Mouse (Mus musculus): ENCODE measurements at regions not wholly inside any gene's neighbourhood (a gene's known extent, or its start where the extent isn't known, plus 50 kb on each side); places are given as distances from the start of the nearest gene placed in this dataset.

DNA sequence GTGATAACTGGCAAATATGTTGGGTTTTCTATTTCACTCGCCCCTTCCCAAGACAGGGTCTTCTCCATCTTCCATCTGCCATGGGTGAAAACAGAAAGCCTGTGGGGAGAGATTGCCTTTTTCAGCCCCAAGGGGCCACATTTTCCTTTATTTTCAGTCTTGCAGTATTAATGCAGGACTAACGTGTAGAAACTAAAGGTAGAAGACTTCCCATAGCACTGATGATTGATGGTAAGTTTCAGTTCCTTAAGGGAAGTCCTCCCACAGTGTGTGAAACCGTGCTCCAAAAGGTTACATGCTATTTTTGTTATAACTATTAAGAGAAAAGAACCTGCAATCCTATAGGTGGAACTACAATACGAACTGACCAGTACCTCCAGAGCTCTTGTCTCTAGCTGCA, 107.1 kb upstream of the Tet2 start:
- Histone ChIP-seq H3K27me3 (ENCODE audit: control insufficient read depth, insufficient read depth, low read length) (no peaks in the 10 kb centered on the region), H3K4me1 (ENCODE audit: control insufficient read depth, insufficient read depth, low read length) (no peaks in the 10 kb centered on the region), H3K36me3 (ENCODE audit: control insufficient read depth, insufficient read depth, low read length) (no peaks in the 10 kb centered on the region), H3K9me3 (replicated peaks; ENCODE audit: control insufficient read depth, low read length) (no peaks in the 10 kb centered on the region), H3K27ac (ENCODE audit: low read length) (no peak overlapping the region), H3K4me2 (ENCODE audit: low read depth, low read length) (no peak overlapping the region), H3K9ac (ENCODE audit: low read length) (no peak overlapping the region), H3K4me3 (replicated peaks; ENCODE audit: low read length) (no peak overlapping the region)
- WGBS, result 79% methylated on average over 4 of the region's 4 CpGs
- no peak for ATAC-seq (ENCODE audit: insufficient read depth, low FRiP score)

DNA sequence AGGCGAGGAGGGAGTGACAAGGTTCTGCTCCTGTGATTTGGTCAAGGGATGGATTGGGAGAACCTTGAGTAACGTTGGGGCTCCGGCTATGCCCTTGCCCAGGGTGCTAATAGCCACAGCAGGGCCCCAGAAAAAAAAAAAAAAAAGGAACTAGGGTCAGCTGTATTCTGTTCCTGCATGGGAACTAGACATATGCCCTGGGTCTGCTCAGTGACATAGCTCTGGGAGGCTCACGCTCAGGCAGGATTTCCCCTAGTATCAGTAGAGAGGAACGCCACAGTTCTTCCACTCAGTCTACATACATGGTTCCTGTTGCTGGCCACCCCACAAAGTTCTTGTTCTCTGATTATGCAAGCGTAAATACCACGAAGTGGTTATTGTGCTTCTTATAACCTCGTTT, 114.8 kb upstream of the Tet2 start:
- ATAC-seq (ENCODE audit: insufficient read depth, low FRiP score), result no peak
- Histone ChIP-seq H3K9ac (ENCODE audit: low read length) (no peak overlapping the region), H3K36me3 (ENCODE audit: control insufficient read depth, insufficient read depth, low read length) (no peaks in the 10 kb centered on the region), H3K27ac (ENCODE audit: low read length) (no peak overlapping the region), H3K4me3 (replicated peaks; ENCODE audit: low read length) (no peak overlapping the region), H3K27me3 (ENCODE audit: control insufficient read depth, insufficient read depth, low read length) (no peaks in the 10 kb centered on the region), H3K9me3 (replicated peaks; ENCODE audit: control insufficient read depth, low read length) (no peaks in the 10 kb centered on the region), H3K4me2 (ENCODE audit: low read depth, low read length) (no peak overlapping the region), H3K4me1 (ENCODE audit: control insufficient read depth, insufficient read depth, low read length) (no peaks in the 10 kb centered on the region)
- 77% methylated on average over 8 of the region's 8 CpGs for WGBS

DNA sequence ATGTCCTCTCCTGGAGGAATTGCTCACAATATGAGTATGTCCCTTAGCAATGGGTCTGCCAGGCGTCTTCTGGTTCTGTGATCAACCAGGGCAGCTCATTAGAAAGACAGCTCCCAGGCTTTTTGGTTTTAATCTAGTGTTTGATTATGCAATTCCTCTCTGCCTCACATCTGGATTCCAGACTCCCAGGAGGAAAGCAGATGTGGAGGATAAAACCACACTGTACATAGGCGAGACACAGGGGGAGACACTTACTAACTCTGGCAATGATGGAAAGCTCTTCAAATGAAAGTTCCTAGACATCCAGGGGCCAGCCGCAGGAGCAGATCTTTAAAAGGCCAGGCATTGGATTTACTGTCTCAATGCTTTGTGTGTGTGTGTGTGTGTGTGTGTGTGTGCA, 116.4 kb upstream of the Tet2 start:
- 59% methylated on average over 3 of the region's 3 CpGs for WGBS
- H3K9ac ChIP-seq (ENCODE audit: low read length), result no peak overlapping the region
- no peaks in the 10 kb centered on the region for H3K9me3 ChIP-seq (replicated peaks; ENCODE audit: control insufficient read depth, low read length)
- H3K27ac ChIP-seq (ENCODE audit: low read length), result no peak overlapping the region
- no peaks in the 10 kb centered on the region for H3K36me3 ChIP-seq (ENCODE audit: control insufficient read depth, insufficient read depth, low read length)
- no peak for ATAC-seq (ENCODE audit: insufficient read depth, low FRiP score)
- no peaks in the 10 kb centered on the region for H3K27me3 ChIP-seq (ENCODE audit: control insufficient read depth, insufficient read depth, low read length)
- no peaks in the 10 kb centered on the region for H3K4me1 ChIP-seq (ENCODE audit: control insufficient read depth, insufficient read depth, low read length)
- no peak overlapping the region for H3K4me3 ChIP-seq (replicated peaks; ENCODE audit: low read length)
- H3K4me2 ChIP-seq (ENCODE audit: low read depth, low read length), result no peak overlapping the region

DNA sequence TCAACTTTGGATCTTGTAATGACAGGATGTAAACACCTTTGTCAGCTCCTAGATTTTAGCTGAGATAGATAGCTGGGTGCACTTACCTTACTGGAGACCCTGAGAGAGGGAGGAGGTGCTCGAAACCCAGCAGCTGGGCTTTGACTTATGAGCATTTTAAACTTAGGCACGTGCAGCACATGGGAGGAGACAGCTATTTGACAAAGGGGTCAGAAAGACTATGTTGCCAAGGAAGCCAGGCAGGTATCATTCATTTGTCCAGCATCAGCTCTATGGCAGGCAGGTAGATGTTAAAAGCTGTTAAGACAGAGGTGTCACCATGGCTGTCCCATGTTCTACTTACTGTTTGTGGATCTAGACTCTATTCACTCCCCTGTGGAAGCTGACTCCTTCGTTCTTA, 120.0 kb upstream of the Tet2 start:
- H3K4me1 ChIP-seq (ENCODE audit: control insufficient read depth, insufficient read depth, low read length), result no peaks in the 10 kb centered on the region
- ATAC-seq (ENCODE audit: insufficient read depth, low FRiP score), result no peak
- H3K9ac ChIP-seq (ENCODE audit: low read length), result no peak overlapping the region
- no peak overlapping the region for H3K4me3 ChIP-seq (replicated peaks; ENCODE audit: low read length)
- no peaks in the 10 kb centered on the region for H3K36me3 ChIP-seq (ENCODE audit: control insufficient read depth, insufficient read depth, low read length)
- H3K27me3 ChIP-seq (ENCODE audit: control insufficient read depth, insufficient read depth, low read length), result no peaks in the 10 kb centered on the region
- WGBS, result 51% methylated on average over 3 of the region's 3 CpGs
- no peak overlapping the region for H3K4me2 ChIP-seq (ENCODE audit: low read depth, low read length)
- H3K27ac ChIP-seq (ENCODE audit: low read length), result no peak overlapping the region
- no peaks in the 10 kb centered on the region for H3K9me3 ChIP-seq (replicated peaks; ENCODE audit: control insufficient read depth, low read length)

DNA sequence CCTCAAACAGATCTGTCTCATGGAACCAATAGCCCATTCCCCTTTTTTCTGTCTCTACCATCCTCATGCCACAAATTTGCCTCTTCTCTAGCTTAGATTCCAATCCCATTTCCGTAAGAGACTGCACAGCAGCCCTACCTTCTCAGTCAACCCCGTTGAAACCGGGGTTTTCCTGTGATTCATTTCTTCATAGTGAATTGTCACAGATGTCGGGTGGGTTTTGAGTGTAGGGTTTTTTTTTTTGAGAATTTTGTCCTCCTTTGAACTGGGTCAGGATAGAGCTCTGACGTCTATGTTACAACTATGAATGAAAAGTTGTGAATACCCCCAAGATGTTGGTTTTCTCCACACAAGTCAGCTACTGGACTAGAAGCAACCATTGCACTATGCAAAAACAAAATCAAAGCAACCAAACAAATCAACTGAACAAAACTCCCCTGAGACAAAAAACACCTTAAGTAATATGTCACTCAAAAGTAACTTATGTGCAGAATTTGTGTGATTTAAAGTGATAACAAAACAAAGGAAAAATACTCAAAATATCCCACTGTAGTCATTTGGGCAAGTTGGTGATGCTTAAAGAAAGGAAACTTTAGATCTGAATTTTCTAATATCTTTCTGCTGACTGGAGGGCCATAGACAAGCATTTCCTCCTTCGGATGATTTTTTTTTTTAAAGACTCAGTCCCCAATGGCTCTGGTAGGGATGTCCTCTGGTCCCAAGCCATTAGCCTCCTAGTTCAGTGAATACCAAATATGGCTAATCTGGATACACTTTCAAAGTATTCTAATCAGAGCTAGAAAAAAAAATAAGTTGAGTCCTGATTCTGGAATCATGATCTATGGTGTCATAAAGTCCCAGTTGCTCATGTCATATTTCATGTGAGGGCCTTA, 120.7 kb upstream of the Tet2 start:
- H3K36me3 ChIP-seq (ENCODE audit: control insufficient read depth, insufficient read depth, low read length), result no peaks in the 10 kb centered on the region
- no peak overlapping the region for H3K4me2 ChIP-seq (ENCODE audit: low read depth, low read length)
- no peaks in the 10 kb centered on the region for H3K4me1 ChIP-seq (ENCODE audit: control insufficient read depth, insufficient read depth, low read length)
- no peak overlapping the region for H3K4me3 ChIP-seq (replicated peaks; ENCODE audit: low read length)
- no peaks in the 10 kb centered on the region for H3K27me3 ChIP-seq (ENCODE audit: control insufficient read depth, insufficient read depth, low read length)
- no peak overlapping the region for H3K9ac ChIP-seq (ENCODE audit: low read length)
- 92% methylated on average over 6 of the region's 6 CpGs for WGBS
- ATAC-seq (ENCODE audit: insufficient read depth, low FRiP score), result no peak
- no peaks in the 10 kb centered on the region for H3K9me3 ChIP-seq (replicated peaks; ENCODE audit: control insufficient read depth, low read length)
- no peak overlapping the region for H3K27ac ChIP-seq (ENCODE audit: low read length)

DNA sequence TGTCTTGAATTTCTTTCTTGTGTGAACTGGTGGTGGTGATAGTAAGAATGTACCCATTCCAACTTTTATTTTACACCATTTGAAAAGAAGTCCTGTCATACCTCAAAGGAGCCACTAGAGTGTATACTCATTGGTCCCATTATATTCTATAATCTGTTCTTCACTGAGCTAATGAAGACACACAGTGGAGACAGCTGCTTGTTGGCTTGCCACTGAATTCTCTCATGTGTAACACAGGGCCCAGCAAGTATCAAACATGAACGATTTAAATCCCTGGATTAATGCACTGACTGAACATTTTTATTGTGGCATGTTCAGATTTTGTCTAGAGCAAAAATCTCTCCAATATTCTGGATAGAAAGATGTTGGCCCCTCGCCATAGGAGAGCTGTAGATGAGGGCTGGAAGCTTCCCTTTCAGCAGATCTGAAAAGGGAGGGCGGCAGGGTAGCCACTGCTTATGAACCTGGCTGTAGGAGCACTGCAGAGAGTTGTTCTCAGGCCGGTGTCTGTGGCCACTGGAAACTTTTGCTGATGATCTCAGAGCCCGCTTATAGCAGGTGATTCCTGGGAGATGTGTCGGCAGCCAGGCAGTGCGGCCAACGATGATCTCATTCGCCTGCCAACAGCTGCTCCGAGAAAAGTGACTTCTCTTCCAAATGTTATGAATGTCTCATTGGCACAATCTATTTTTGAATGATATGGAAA, 128.0 kb upstream of the Tet2 start:
- WGBS, result 78% methylated on average over 10 of the region's 10 CpGs
- no peak overlapping the region for H3K4me3 ChIP-seq (replicated peaks; ENCODE audit: low read length)
- no peaks in the 10 kb centered on the region for H3K4me1 ChIP-seq (ENCODE audit: control insufficient read depth, insufficient read depth, low read length)
- H3K36me3 ChIP-seq (ENCODE audit: control insufficient read depth, insufficient read depth, low read length), result no peaks in the 10 kb centered on the region
- no peak overlapping the region for H3K27ac ChIP-seq (ENCODE audit: low read length)
- ATAC-seq (ENCODE audit: insufficient read depth, low FRiP score), result no peak
- no peak overlapping the region for H3K4me2 ChIP-seq (ENCODE audit: low read depth, low read length)
- H3K27me3 ChIP-seq (ENCODE audit: control insufficient read depth, insufficient read depth, low read length), result no peaks in the 10 kb centered on the region
- no peaks in the 10 kb centered on the region for H3K9me3 ChIP-seq (replicated peaks; ENCODE audit: control insufficient read depth, low read length)
- no peak overlapping the region for H3K9ac ChIP-seq (ENCODE audit: low read length)

DNA sequence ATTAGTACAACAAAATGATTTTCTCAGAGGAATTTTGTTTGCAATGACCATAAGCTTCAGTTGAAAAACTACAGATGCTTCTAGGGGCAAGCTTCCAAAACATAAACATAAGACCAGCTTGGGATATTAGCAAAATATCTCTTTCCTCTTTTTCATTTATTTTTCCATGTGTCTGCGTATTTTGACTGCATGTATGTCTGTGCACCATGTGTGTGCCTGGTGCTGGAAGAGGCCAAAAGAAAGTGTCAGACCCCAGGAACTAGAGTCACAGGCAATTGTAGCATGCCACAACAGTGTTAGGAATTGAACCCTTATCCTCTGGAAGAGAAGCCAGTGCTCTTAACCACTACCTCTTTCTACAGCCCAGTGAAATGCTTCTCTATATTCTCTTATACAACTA, 133.0 kb upstream of the Tet2 start:
- Histone ChIP-seq H3K9me3 (replicated peaks; ENCODE audit: control insufficient read depth, low read length) (no peaks in the 10 kb centered on the region), H3K36me3 (ENCODE audit: control insufficient read depth, insufficient read depth, low read length) (no peaks in the 10 kb centered on the region), H3K4me1 (ENCODE audit: control insufficient read depth, insufficient read depth, low read length) (no peaks in the 10 kb centered on the region), H3K4me3 (replicated peaks; ENCODE audit: low read length) (no peak overlapping the region), H3K4me2 (ENCODE audit: low read depth, low read length) (no peak overlapping the region), H3K9ac (ENCODE audit: low read length) (no peak overlapping the region), H3K27ac (ENCODE audit: low read length) (no peak overlapping the region), H3K27me3 (ENCODE audit: control insufficient read depth, insufficient read depth, low read length) (no peaks in the 10 kb centered on the region)
- ATAC-seq (ENCODE audit: insufficient read depth, low FRiP score), result no peak
- WGBS, result 69% methylated on average over 1 of the region's 1 CpGs

DNA sequence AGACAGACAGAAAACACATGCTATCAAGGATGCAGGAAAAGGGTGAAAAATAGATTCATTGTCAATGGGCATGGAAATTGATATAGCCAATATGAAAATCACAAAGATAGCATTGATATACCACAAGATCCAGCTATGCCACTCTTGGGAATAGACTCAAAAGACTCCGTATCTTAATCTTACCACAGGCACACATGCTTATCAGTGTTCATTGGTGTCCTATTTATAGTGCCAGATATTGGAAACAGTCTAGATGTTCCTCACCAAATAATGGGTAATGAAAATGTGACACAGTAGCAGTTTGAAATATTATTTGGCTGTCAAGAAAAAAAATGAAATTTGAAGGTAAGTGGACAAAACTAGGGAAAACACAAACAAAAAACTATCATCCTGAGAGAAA, 135.0 kb upstream of the Tet2 start:
- no peak for ATAC-seq (ENCODE audit: insufficient read depth, low FRiP score)
- H3K4me2 ChIP-seq (ENCODE audit: low read depth, low read length), result no peak overlapping the region
- no peak overlapping the region for H3K9ac ChIP-seq (ENCODE audit: low read length)
- H3K36me3 ChIP-seq (ENCODE audit: control insufficient read depth, insufficient read depth, low read length), result no peaks in the 10 kb centered on the region
- H3K4me1 ChIP-seq (ENCODE audit: control insufficient read depth, insufficient read depth, low read length), result no peaks in the 10 kb centered on the region
- no peak overlapping the region for H3K27ac ChIP-seq (ENCODE audit: low read length)
- H3K27me3 ChIP-seq (ENCODE audit: control insufficient read depth, insufficient read depth, low read length), result no peaks in the 10 kb centered on the region
- no peaks in the 10 kb centered on the region for H3K9me3 ChIP-seq (replicated peaks; ENCODE audit: control insufficient read depth, low read length)
- H3K4me3 ChIP-seq (replicated peaks; ENCODE audit: low read length), result no peak overlapping the region
- WGBS, result 78% methylated on average over 1 of the region's 1 CpGs

DNA sequence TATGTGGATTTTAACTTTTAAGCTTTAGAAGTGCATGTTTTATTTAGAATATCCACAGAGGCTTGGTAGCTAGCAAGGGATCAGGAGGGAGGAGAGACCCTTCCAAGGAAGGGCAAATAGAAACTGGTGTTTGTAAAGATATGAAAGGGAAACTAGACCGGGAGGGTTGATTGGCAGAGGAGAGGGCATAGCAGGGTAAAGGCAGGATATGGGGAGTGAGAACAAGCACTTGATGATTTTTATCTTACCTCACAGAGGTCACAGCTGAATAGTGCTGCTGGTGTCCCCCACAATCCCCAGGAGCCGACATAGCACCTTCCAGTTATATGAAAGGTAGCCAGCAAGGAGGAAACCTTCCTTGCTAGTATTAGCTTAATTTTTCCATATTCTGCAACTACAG, 135.4 kb upstream of the Tet2 start:
- no peaks in the 10 kb centered on the region for H3K4me1 ChIP-seq (ENCODE audit: control insufficient read depth, insufficient read depth, low read length)
- no peak for ATAC-seq (ENCODE audit: insufficient read depth, low FRiP score)
- H3K4me3 ChIP-seq (replicated peaks; ENCODE audit: low read length), result no peak overlapping the region
- H3K27ac ChIP-seq (ENCODE audit: low read length), result no peak overlapping the region
- no peak overlapping the region for H3K9ac ChIP-seq (ENCODE audit: low read length)
- H3K27me3 ChIP-seq (ENCODE audit: control insufficient read depth, insufficient read depth, low read length), result no peaks in the 10 kb centered on the region
- no peaks in the 10 kb centered on the region for H3K9me3 ChIP-seq (replicated peaks; ENCODE audit: control insufficient read depth, low read length)
- no peak overlapping the region for H3K4me2 ChIP-seq (ENCODE audit: low read depth, low read length)
- H3K36me3 ChIP-seq (ENCODE audit: control insufficient read depth, insufficient read depth, low read length), result no peaks in the 10 kb centered on the region
- 62% methylated on average over 2 of the region's 2 CpGs for WGBS

Data from stomach, embryonic 16.5 days (tissue).